Mouse (Mus musculus) retina, postnatal 7 days (tissue): ENCODE data around the gene Akr1c12.
"Not testable (repeated sequence)": the region's sequence is repeated elsewhere in the genome, so short reads cannot be mapped to it uniquely, and the experiment has no call there.

Experiments
- DNase-seq: peaks from one replicate; pipeline ENCODE4 v3.0.0-alpha.2; 2012; ENCODE audit warnings: low read depth, low spot score

Gene Akr1c12

DNA sequence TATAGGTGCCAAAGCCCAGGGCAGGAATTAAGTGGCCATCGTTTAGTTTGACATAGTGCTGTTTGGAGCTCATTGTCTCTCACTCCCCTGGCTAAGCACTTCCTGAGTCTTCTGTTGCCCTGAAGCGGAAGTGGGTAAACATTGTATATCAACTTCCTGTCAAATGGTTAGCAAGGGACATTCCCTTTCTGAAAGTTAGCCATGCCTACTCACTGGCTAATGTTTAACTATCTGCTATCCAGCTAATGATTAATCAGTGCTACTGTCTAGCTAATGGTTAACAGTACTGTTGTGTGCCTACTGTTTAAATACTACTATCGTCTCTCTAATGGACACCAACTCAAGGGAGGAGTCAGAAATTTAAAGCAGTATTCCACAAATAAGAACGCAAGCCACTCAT, at the start of gene Akr1c12:
Gene Akr1c12 (minus strand): TSS at position 150 of the 400 bp plus-strand sequence.
- DNase-seq, result no peak

GRCm38 (mm10) chr13:4318773-4319172, 39.5 kb upstream of the Akr1c12 start:
- no peak for DNase-seq

DNA sequence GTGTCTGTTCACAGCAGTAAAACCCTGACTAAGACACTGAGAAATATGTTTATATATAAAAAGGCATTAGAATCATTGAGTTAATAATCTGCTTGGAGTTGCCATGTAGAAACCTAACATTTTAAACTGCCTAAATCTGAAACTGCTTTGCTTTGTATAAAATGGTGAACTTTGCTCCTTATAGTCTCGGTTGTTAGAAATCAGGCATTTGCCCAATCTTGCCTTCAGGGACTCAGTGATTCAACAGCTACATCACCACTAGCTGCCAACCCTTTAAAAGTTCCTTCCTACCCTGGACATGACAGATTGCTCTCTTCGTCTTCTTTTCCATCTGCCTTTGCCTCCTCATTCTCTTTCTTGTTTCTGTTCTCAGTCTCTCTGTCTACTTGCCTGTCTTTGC, 34.7 kb upstream of the Akr1c12 start:
- no peak for DNase-seq

GRCm38 (mm10) chr13:4304861-4305565, 25.8 kb upstream of the Akr1c12 start:
- DNase-seq, result no peak

DNA sequence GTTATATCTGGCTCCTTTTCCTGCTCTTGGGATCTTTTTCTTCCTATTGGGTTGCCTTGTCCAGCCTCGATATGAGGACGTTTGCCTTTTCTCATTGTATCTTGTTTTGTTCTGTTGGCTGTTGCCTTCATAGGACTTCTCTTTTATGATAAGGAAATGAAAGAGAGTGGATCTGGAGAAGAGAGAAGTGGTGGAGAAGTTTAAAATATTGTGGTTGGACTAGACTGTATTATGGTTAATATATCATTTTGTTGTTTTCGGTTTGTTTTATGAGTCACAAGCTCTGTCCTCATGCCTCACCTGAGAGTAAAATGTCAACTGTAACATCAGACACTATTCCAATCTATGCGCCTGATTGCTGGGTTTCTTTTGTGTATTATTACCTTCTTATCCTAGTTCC, 17.8 kb upstream of the Akr1c12 start:
- DNase-seq, result no peak

- peak; percentile 21 for DNase-seq
These were observed 2.5 kb upstream of the Akr1c12 start for GRCm38 (mm10) chr13:4281471-4282412.

- no peak for DNase-seq
These were observed 1.7 kb downstream of the Akr1c12 start for GRCm38 (mm10) chr13:4277526-4277925.

DNA sequence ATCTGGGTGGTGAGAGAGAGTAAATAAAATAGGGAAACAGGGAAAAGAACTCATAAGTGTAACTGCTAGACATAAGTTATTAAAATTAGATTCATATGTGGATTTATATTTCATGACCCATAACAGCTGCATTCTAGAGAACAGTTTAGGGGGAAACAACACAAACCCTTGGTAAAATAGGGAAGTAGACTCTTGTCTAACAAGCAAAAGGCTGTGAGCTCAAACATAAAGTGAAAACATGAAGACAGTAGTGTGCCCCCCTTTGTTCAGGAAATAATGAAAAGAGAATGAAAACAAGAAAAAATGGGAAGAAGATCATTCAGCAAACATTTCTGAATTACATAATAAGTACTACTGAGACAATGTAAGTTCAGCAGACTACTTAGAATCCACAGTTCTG, 8.4 kb downstream of the Akr1c12 start:
- DNase-seq, result no peak

DNA sequence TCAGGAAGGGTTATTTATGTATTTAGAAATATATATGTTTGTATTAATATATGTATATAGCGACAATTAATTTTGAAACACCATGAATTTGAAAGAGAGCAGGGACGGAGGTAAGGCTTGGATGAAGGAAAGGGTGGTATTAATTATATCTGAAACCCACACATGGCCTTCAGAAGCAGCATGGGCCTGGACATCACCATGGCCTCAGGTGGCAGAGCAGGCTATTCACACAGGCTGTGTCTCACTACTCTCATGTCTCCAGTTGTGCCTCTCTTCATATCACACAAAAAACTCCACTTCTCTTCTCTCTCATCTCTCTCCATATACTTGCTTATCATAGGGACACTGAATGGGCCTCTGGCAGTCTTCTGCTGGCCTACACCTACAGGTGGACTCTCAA, 13.8 kb downstream of the Akr1c12 start:
- DNase-seq, result not testable (repeated sequence)

GRCm38 (mm10) chr13:4265047-4265446, 14.2 kb downstream of the Akr1c12 start:
- DNase-seq, result no peak

GRCm38 (mm10) chr13:4264612-4265011, 14.6 kb downstream of the Akr1c12 start:
- no peak for DNase-seq

DNA sequence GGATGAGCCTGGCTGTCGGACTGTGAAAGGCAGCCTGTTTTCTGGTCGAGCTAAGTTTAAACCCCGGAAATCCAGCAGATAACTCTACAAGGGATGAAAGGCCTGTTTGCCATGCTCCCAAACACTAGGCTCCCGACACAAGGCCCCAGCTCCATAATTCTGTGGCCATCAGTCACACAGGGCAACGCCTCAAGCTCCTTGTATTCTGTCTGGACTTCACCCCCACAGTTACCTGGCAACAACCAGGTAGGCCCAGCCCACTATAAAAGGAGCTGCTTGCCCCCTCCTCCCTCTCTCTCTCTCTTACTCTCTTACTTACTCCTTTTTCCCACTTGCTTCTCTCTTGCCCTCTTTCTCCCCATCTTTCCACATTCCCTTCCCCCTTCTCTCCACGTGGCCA, 21.9 kb downstream of the Akr1c12 start:
- no peak for DNase-seq

- DNase-seq, result not testable (repeated sequence)
These were observed 22.3 kb downstream of the Akr1c12 start for GRCm38 (mm10) chr13:4256894-4257293.

- DNase-seq, result no peak
These were observed 29.9 kb downstream of the Akr1c12 start for GRCm38 (mm10) chr13:4249347-4249746.

DNA sequence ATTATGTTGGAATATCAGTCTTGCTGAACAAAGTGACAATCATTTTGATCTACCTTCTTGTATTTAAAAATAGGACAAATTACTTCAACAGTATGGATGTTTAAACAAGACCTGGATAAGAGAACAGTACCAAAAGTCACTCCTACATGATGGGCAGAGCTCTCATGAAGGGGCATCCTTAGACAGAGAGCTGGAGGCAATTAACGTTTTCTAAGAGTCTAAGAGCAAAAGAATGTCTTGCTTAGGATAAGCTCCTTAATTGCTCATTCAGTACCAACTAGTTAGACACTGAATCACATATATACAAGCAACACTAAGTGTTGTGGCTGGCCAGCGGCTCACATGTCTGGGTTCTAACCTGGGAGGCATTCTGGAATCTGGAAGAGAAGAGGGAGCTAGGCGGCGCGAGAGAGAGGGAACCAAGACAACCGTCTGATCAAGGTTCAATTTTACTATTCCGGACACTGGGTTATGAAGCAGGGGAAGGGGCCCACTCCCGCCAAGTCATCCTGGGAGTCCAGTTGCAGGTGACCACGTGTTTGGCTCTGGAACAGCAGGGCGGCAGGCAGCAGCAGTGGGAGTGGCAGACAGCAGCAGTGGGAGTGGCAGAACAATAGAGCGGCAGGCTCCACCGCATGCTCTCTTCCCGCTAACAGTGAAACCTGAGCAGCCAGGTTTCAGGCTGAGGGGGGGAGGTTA, 34.2 kb downstream of the Akr1c12 start:
- no peak for DNase-seq

DNA sequence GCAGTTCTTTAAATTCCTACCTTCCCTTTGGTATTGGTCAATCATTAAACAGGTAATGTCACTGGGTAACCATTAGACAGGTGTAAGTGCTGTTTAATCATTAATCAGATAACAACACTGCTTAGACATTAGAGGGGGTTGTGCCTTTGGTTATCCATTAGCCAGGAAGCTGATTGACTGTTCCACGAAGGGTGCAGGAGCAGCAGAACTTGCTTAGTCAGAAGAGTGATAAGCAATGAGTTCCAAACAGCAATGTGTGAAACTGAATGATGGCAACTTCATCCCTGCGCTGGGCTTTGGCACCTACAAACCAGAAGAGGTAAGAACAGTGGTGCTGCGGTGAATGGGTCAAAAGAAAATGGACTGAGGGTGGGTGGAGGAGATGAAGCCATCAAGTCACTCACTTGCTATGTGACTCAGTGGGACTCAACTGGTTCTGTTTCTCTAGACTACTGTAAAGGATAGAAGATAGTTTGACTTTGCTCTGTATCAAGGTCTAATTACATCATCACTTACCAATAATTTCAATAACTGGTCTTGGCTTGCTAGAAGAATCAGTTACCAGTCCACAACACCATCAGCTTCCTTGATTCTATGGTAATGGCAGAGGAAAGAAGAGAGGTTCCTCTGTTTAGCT, 45.6 kb downstream of the Akr1c12 start:
- DNase-seq, result no peak

GRCm38 (mm10) chr13:4233135-4233534, 46.1 kb downstream of the Akr1c12 start:
- no peak for DNase-seq

- DNase-seq, result no peak
These were observed 48.2 kb downstream of the Akr1c12 start for GRCm38 (mm10) chr13:4230841-4231623.

GRCm38 (mm10) chr13:4228441-4228840, 50.8 kb downstream of the Akr1c12 start, which contains the start of gene Akr1c19:
TSS of gene Akr1c19 (plus strand) at chr13:4228700.
- no peak for DNase-seq
